In the genomic region with DNA sequence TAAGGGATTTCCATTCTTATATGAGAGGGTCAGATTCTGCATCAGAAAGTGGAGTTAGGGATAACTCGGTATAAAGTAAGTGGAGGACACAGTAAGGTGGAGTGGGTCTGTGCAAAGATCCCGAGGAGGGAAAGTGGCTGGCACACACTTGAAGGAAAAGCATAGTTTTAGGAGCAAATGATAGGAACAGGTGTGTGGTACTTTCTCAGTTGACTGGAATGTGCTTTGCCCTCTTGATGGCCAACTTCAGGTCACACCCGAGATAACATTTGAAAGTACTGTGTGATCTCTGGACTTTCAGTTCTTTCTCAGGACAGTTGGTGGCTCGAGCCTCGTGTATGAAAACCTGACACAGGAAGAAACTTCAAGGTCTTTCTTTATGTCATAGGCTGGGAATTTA, we compare ENCODE assay signal across 15 mouse cellular contexts.
"Had no signal": no experiment of that assay in that cellular context is flagged by ENCODE, and none has a peak within 500 bp of the region (broad histone marks: within the 10 kb centered on the region; RNA-seq: fewer than 3 reads in every experiment).

No protein-coding gene starts in this region.

- H3K4me2 ChIP-seq: kidney, embryonic 15.5 days; liver, embryonic 11.5 days; liver, embryonic 15.5 days; midbrain, embryonic 15.5 days; neural tube, embryonic 13.5 days; stomach, embryonic 15.5 days had no signal

- H3K27ac ChIP-seq: kidney, embryonic 15.5 days; left cerebral cortex, adult 2 months; limb, embryonic 10.5 days; liver, embryonic 15.5 days; midbrain, embryonic 10.5 days; midbrain, embryonic 15.5 days; neural tube, embryonic 13.5 days; stomach, embryonic 15.5 days had no signal

- H3K36me3 ChIP-seq: kidney, embryonic 15.5 days; limb, embryonic 10.5 days; liver, embryonic 15.5 days; midbrain, embryonic 10.5 days; midbrain, embryonic 15.5 days; neural tube, embryonic 13.5 days; stomach, embryonic 15.5 days had no signal

- H3K27me3 ChIP-seq: kidney, embryonic 15.5 days; liver, embryonic 15.5 days; midbrain, embryonic 15.5 days; neural tube, embryonic 13.5 days; stomach, embryonic 15.5 days had no signal

- H3K9ac ChIP-seq: kidney, embryonic 15.5 days; liver, embryonic 15.5 days; midbrain, embryonic 15.5 days; neural tube, embryonic 13.5 days; stomach, embryonic 15.5 days had no signal

- DNase-seq: kidney, adult 2 months; kidney, postnatal 14 days; retina, postnatal 1 day; right cerebral cortex, postnatal 4 days; thymus, adult 2 months; thymus, postnatal 36 days had no signal

- H3K4me1 ChIP-seq: kidney, embryonic 15.5 days; liver, embryonic 15.5 days; midbrain, embryonic 15.5 days; neural tube, embryonic 13.5 days; stomach, embryonic 15.5 days had no signal

- ATAC-seq: midbrain, embryonic 15.5 days had no signal

- H3K4me3 ChIP-seq: kidney, embryonic 15.5 days; left cerebral cortex, adult 2 months; limb, embryonic 10.5 days; liver, embryonic 15.5 days; midbrain, embryonic 10.5 days; midbrain, embryonic 15.5 days; neural tube, embryonic 13.5 days; stomach, embryonic 15.5 days had no signal

- H3K9me3 ChIP-seq: kidney, embryonic 15.5 days; limb, embryonic 10.5 days; liver, embryonic 15.5 days; midbrain, embryonic 10.5 days; midbrain, embryonic 15.5 days; neural tube, embryonic 13.5 days; stomach, embryonic 15.5 days had no signal
